ENCODE assay signal across 18 mouse cellular contexts in genomic region chr4:135355886-135356550, GRCm38 (mm10). TPM values are rescaled to one million over a fixed set of nuclear protein-coding genes. Genes with fewer than 3 reads are reported as not detected.
DNase-seq lines count a peak whose midpoint lies in the region; ATAC-seq and TF ChIP-seq lines count a peak whose summit lies in the region.
"Had no signal": no experiment of that assay in that cellular context is flagged by ENCODE, and none has a peak within 500 bp of the region (broad histone marks: within the 10 kb centered on the region; RNA-seq: fewer than 3 reads in every experiment).

No protein-coding gene starts in this region.

- peak; percentile 55 for TF ChIP-seq EP300 in stomach, postnatal 0 days (optimal IDR thresholded peaks at IDR 0.05)

- H3K27ac ChIP-seq in cerebellum, adult 2 months (ENCODE audit: insufficient read depth, low read length): no peak overlapping the region
- peak overlapping the region; percentile 79 for H3K27ac ChIP-seq in kidney, embryonic 15.5 days
- H3K27ac ChIP-seq in stomach, postnatal 0 days (replicated peaks): peak overlapping the region; percentile 53; the same call in 1 of the 2 replicates
- H3K27ac ChIP-seq: embryonic facial prominence, embryonic 12.5 days; forebrain, embryonic 10.5 days; midbrain, embryonic 10.5 days had no signal

- H3K9ac ChIP-seq in kidney, embryonic 15.5 days: no peak overlapping the region
- no peak overlapping the region for H3K9ac ChIP-seq in stomach, postnatal 0 days (ENCODE audit: low read length)
- H3K9ac ChIP-seq: embryonic facial prominence, embryonic 12.5 days had no signal

- peaks cover 3% of the 10 kb centered on the region; the same call in 1 of the 2 replicates for H3K36me3 ChIP-seq in kidney, embryonic 15.5 days
- no peaks in the 10 kb centered on the region for H3K36me3 ChIP-seq in stomach, postnatal 0 days (ENCODE audit: control insufficient read depth, insufficient read depth, low read length)
- H3K36me3 ChIP-seq: embryonic facial prominence, embryonic 12.5 days had no signal

- H3K4me1 ChIP-seq in cerebellum, adult 2 months (ENCODE audit: control insufficient read depth, insufficient read depth, low read length): peaks cover 4% of the 10 kb centered on the region; the same call in 1 of the 2 replicates
- peaks cover 31% of the 10 kb centered on the region for H3K4me1 ChIP-seq in kidney, embryonic 15.5 days
- 0 out of 2 replicates have a peak, but pooled peaks cover 3% of the 10 kb centered on the region for H3K4me1 ChIP-seq in stomach, postnatal 0 days (replicated peaks; ENCODE audit: control insufficient read depth, insufficient read depth)

- no peaks in the 10 kb centered on the region for H3K27me3 ChIP-seq in cerebellum, adult 2 months (ENCODE audit: control insufficient read depth, insufficient read depth, low read length)
- H3K27me3 ChIP-seq in kidney, embryonic 15.5 days: no peaks in the 10 kb centered on the region
- H3K27me3 ChIP-seq in stomach, postnatal 0 days (ENCODE audit: control insufficient read depth, insufficient read depth, low read length): no peaks in the 10 kb centered on the region
- H3K27me3 ChIP-seq: embryonic facial prominence, embryonic 12.5 days had no signal

- H3K4me2 ChIP-seq in kidney, embryonic 15.5 days: peak overlapping the region; percentile 15; the same call in 1 of the 2 replicates
- H3K4me2 ChIP-seq in stomach, postnatal 0 days (replicated peaks; ENCODE audit: low read depth): no peak overlapping the region
- H3K4me2 ChIP-seq: embryonic facial prominence, embryonic 12.5 days; heart, embryonic 11.5 days had no signal

- TF ChIP-seq POLR2A in cerebellum, adult 2 months (IDR thresholded peaks at IDR 0.05; ENCODE audit: borderline replicate concordance, insufficient read depth, low read length): no peak

- no peaks in the 10 kb centered on the region for H3K9me3 ChIP-seq in kidney, embryonic 15.5 days (replicated peaks)
- H3K9me3 ChIP-seq in stomach, postnatal 0 days (ENCODE audit: control insufficient read depth, low read length): no peaks in the 10 kb centered on the region
- H3K9me3 ChIP-seq: embryonic facial prominence, embryonic 12.5 days; forebrain, embryonic 10.5 days; G1E; midbrain, embryonic 10.5 days had no signal

- WGBS in cerebellum, adult 2 months: 82% methylated on average over 9 of the region's 9 CpGs
- 59% methylated on average over 9 of the region's 9 CpGs for WGBS in kidney, embryonic 15.5 days
- 50% methylated on average over 9 of the region's 9 CpGs for WGBS in stomach, postnatal 0 days

- TF ChIP-seq CTCF in cerebellum, adult 2 months (IDR thresholded peaks at IDR 0.05; ENCODE audit: borderline replicate concordance, insufficient read depth, low read depth, low read length): no peak
- no peak for TF ChIP-seq CTCF in stomach, postnatal 0 days (IDR thresholded peaks at IDR 0.05; ENCODE audit: low read depth)

- H3K4me3 ChIP-seq in cerebellum, adult 2 months (replicated peaks; ENCODE audit: insufficient read depth, low read depth, low read length): no peak overlapping the region
- no peak overlapping the region for H3K4me3 ChIP-seq in kidney, embryonic 15.5 days (replicated peaks)
- H3K4me3 ChIP-seq in stomach, postnatal 0 days (ENCODE audit: low read depth, low read length): no peak overlapping the region
- H3K4me3 ChIP-seq: embryonic facial prominence, embryonic 12.5 days; forebrain, embryonic 10.5 days; midbrain, embryonic 10.5 days had no signal

- ATAC-seq in kidney, embryonic 15.5 days (replicated peaks; ENCODE audit: low FRiP score): no peak
- peak; percentile 15; the same call in 1 of the 2 replicates for ATAC-seq in stomach, postnatal 0 days (ENCODE audit: low FRiP score, low TSS enrichment)
- ATAC-seq: CD4-positive, CD25-positive, alpha-beta regulatory T cell, adult 4 months; hindbrain, embryonic 16.5 days had no signal

- DNase-seq in cerebellum, adult 9-10 months: peak; percentile 16
- no peak for DNase-seq in cerebellum, adult 2 months
- DNase-seq in kidney, postnatal 36 days: no peak
- DNase-seq in urinary bladder, postnatal 14 days (ENCODE audit: low spot score): peak; percentile 39
- DNase-seq in urinary bladder, postnatal 25 days (ENCODE audit: low spot score): no peak
- peak; percentile 54 for DNase-seq in stomach, postnatal 0 days (ENCODE audit: low spot score)
- no peak for DNase-seq in retina, embryonic 14.5 days (ENCODE audit: low spot score)
- DNase-seq: cerebellum, postnatal 10 days; right cerebral cortex, postnatal 25 days; thymus, postnatal 25 days had no signal

RNA-seq across cellular contexts. Expression of gene Srrm1, which starts 2.9 kb away (rescaled TPM):
- polyA plus RNA-seq in cerebellum, adult 2 months (2012; rRNA removed): 124 and 130 TPM in 2 replicates
- 257 and 267 TPM in 2 replicates for polyA plus RNA-seq in kidney, embryonic 15.5 days (2015; fragmentation: Nextera tagmentation; extraction: Ambion mirVana)
- 95.9 and 108 TPM in 2 replicates for polyA plus RNA-seq in stomach, postnatal 0 days (2015; fragmentation: Nextera tagmentation; extraction: Ambion mirVana)

RNA-seq across cellular contexts. Expression of gene Ncmap, which starts 42.0 kb away (rescaled TPM):
- 4.1 and 4.7 TPM in 2 replicates for polyA plus RNA-seq in cerebellum, adult 2 months (2012; rRNA removed)
- 3.1 and 3.5 TPM in 2 replicates for polyA plus RNA-seq in kidney, embryonic 15.5 days (2015; fragmentation: Nextera tagmentation; extraction: Ambion mirVana)
- polyA plus RNA-seq in stomach, postnatal 0 days (2015; fragmentation: Nextera tagmentation; extraction: Ambion mirVana): 39.8 and 42.2 TPM in 2 replicates
- polyA plus RNA-seq: G1E had no signal

Comparison
In these comparisons a context has a peak if more than half of its experiments do, and no peak if none do; other contexts are left out.
1. DNase-seq: peak in cerebellum, adult 9-10 months (single experiment), urinary bladder, postnatal 14 days (single experiment) and stomach, postnatal 0 days (single experiment); none in cerebellum, adult 2 months (0 of 2), kidney, postnatal 36 days (0 of 2), urinary bladder, postnatal 25 days (single experiment) and retina, embryonic 14.5 days (single experiment).